Mouse (Mus musculus) forebrain, embryonic 14.5 days (tissue): ENCODE measurements around the gene Mapk13. TPM values are rescaled to one million over a fixed set of nuclear protein-coding genes. Genes with fewer than 3 reads are reported as not detected.

Experiments used
- ATAC-seq: fragments of 200-750 bp; cut with Nextera tagmentation; 2 replicates; pipeline ENCODE4 v1.8.0; 2017; ENCODE audit warnings: mild to moderate bottlenecking, moderate library complexity
- DNase-seq: peaks from one replicate; pipeline ENCODE4 v3.0.0-alpha.2; 2015; ENCODE audit warnings: low spot score
- H3K27ac ChIP-seq: fragments of 300-500 bp; sonication (generic); 2 replicates; pipeline ENCODE4 v1.5.1; 2014; ENCODE audit warnings: low read depth, mild to moderate bottlenecking, control low read depth, low read length, moderate library complexity
- H3K27me3 ChIP-seq: fragments of 300-500 bp; sonication (generic); replicated peaks from 2 replicates; pipeline ENCODE4 v1.6.1; 2014; ENCODE audit warnings: low read length, control low read depth, mixed read lengths; ENCODE audit not compliant: control insufficient read depth, insufficient read depth
- H3K36me3 ChIP-seq: fragments of 300-500 bp; sonication (generic); 2 replicates; pipeline ENCODE4 v1.6.1; 2014; ENCODE audit warnings: low read length, control low read depth; ENCODE audit not compliant: control insufficient read depth, insufficient read depth
- H3K4me1 ChIP-seq: fragments of 300-500 bp; sonication (generic); 2 replicates; pipeline ENCODE4 v1.6.1; 2014; ENCODE audit warnings: antibody characterized with exemption, low read length, control low read depth; ENCODE audit not compliant: control insufficient read depth, insufficient read depth
- H3K4me2 ChIP-seq: fragments of 300-500 bp; sonication (generic); 2 replicates; pipeline ENCODE4 v1.6.1; 2014; ENCODE audit warnings: mild to moderate bottlenecking, control low read depth, low read length
- H3K4me3 ChIP-seq: fragments of 300-500 bp; sonication (generic); 2 replicates; pipeline ENCODE4 v1.5.1; 2014; ENCODE audit warnings: low read depth, low read length, control low read depth
- H3K9ac ChIP-seq: fragments of 300-500 bp; sonication (generic); 2 replicates; pipeline ENCODE4 v1.6.1; 2014; ENCODE audit warnings: mild to moderate bottlenecking, low read length, control low read depth, moderate library complexity
- H3K9me3 ChIP-seq: fragments of 300-500 bp; sonication (generic); replicated peaks from 2 replicates; pipeline ENCODE4 v1.6.1; 2016; ENCODE audit warnings: low read length, control low read depth, mixed read lengths; ENCODE audit not compliant: control insufficient read depth
- WGBS: fragments of 180-500 bp; shearing (Covaris S2); extraction: QIAGEN DNeasy Blood & Tissue Kit; methylation state at CpG from one replicate; pipeline ENCODE4 v1.1.7; 2014; 5-methylcytosine and 5-hydroxymethylcytosine counted together
- polyA plus RNA-seq: library from polyadenylated mRNA; unstranded; fragments of >200 nt; fragmentation: Nextera tagmentation; extraction: Ambion mirVana; gene quantifications from 2 replicates; pipeline ENCODE4 v1.2.1, GENCODE M21; 2014

The Mapk13 gene
- polyA plus RNA-seq, 1 experiment from 2014 or later: 0.57 TPM

DNA sequence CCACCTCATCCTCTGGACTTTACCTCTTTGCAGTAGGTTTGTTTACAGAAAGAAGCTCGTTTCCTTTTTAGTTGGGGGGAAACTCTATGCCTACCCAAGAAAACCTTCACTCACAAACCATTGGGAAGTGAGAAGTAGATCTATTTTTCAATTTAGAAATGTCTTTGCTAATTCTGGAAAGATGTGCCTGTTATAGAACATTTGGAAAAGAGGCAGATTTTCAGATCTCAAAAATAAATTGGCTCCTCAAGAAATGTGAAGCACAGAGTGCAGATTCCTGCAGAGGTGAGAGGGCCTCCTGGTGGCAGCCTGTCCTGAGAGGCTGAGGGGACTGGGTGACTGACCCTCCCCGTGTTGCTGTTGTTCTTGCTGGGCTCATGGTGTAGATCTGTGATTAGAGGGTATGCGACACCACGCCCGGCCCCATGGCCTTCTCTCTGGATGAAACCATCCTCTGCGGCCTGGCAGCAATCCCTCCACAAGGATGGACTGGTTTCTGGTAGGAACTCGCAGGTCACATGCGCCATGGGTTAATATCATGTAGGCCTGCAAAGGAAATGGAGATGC lies 58.7 kb downstream of the Mapk13 start:
- no peak overlapping the region for H3K4me2 ChIP-seq
- H3K27me3 ChIP-seq: no peaks in the 10 kb centered on the region
- H3K4me1 ChIP-seq: no peaks in the 10 kb centered on the region
- H3K9ac ChIP-seq: no peak overlapping the region
- H3K4me3 ChIP-seq: no peak overlapping the region
- H3K36me3 ChIP-seq: peaks cover 98% of the 10 kb centered on the region
- no peak overlapping the region for H3K27ac ChIP-seq
- H3K9me3 ChIP-seq: no peaks in the 10 kb centered on the region
- DNase-seq: no peak
- ATAC-seq: no peak
- 92% methylated on average over 8 of the region's 8 CpGs for WGBS

DNA sequence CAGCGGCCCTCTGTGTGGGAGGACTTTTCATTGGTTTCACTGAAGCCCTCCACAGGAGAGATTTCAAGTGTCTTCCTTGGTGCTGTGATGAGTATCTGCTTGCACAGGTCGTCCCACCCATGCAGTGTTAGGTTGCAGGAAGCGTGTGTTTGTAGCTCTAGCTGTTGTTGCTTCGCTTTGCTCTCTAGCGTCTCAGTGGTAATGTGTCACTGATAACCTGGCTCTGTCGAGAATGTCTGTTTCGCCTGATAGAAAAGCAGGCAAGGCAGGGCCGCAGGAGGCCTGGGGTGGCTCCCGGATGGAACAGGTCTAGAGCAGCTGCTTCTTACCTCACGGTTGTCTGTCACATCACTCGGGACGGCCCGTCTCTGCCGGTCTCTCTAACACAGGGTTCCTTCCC lies 60.0 kb downstream of the Mapk13 start:
- Histone ChIP-seq H3K9me3 (no peaks in the 10 kb centered on the region), H3K27ac (no peak overlapping the region), H3K4me1 (no peaks in the 10 kb centered on the region), H3K36me3 (peaks cover 95% of the 10 kb centered on the region), H3K9ac (no peak overlapping the region), H3K4me3 (no peak overlapping the region), H3K27me3 (no peaks in the 10 kb centered on the region), H3K4me2 (no peak overlapping the region)
- no peak for DNase-seq
- ATAC-seq: no peak
- WGBS: 90% methylated on average over 14 of the region's 14 CpGs

Other genes with a start within 250 kb of the Mapk13 start
- not detected in 2 replicates for gene Armc12, start 238.5 kb upstream of the Mapk13 start, polyA plus RNA-seq
- gene Clpsl2, start 219.9 kb upstream of the Mapk13 start, polyA plus RNA-seq: not detected in 2 replicates
- not detected in 2 replicates for gene Clps, start 208.5 kb upstream of the Mapk13 start, polyA plus RNA-seq
- 3.9 and 4.5 TPM in 2 replicates for gene Lhfpl5, start 193.7 kb upstream of the Mapk13 start, polyA plus RNA-seq
- 126 and 142 TPM in 2 replicates for gene Srpk1, start 146.6 kb upstream of the Mapk13 start, polyA plus RNA-seq
- gene Slc26a8, start 79.1 kb upstream of the Mapk13 start, polyA plus RNA-seq: 0.88 and 1.3 TPM in 2 replicates
- 26.5 and 27.2 TPM in 2 replicates for gene Mapk14, start 78.0 kb upstream of the Mapk13 start, polyA plus RNA-seq
- 0.52 and 0.61 TPM in 2 replicates for gene AC170998.1, start 43.2 kb upstream of the Mapk13 start, polyA plus RNA-seq
- 5.0 and 5.4 TPM in 2 replicates for gene Brpf3, start 31.8 kb downstream of the Mapk13 start, polyA plus RNA-seq
- not detected in 2 replicates for gene Pnpla1, start 89.1 kb downstream of the Mapk13 start, polyA plus RNA-seq
- gene 4930539E08Rik, start 146.0 kb downstream of the Mapk13 start, polyA plus RNA-seq: 0.50 and 0.62 TPM in 2 replicates
- not detected in 2 replicates for gene Pxt1, start 174.5 kb downstream of the Mapk13 start, polyA plus RNA-seq
- gene Kctd20, start 182.7 kb downstream of the Mapk13 start, polyA plus RNA-seq: 84.4 and 99.1 TPM in 2 replicates
- 81.7 and 94.8 TPM in 2 replicates for gene Stk38, start 238.7 kb downstream of the Mapk13 start, polyA plus RNA-seq